Mouse (Mus musculus) retina, postnatal 7 days (tissue): ENCODE measurements at regions not wholly inside any gene's neighbourhood (a gene's known extent, or its start where the extent isn't known, plus 50 kb on each side); places are given as distances from the start of the nearest gene placed in this dataset.

Source experiments
- DNase-seq: peaks from one replicate; pipeline ENCODE4 v3.0.0-alpha.2; 2012; ENCODE audit warnings: low read depth, low spot score

- peak; percentile 49 for DNase-seq
Measured at GRCm38 (mm10) chr8:27677143-27678106, 230.0 kb downstream of the Poteg start.

- DNase-seq, result peak; percentile 38
Measured at GRCm38 (mm10) chr8:27679164-27679563, 231.7 kb downstream of the Poteg start.

DNA sequence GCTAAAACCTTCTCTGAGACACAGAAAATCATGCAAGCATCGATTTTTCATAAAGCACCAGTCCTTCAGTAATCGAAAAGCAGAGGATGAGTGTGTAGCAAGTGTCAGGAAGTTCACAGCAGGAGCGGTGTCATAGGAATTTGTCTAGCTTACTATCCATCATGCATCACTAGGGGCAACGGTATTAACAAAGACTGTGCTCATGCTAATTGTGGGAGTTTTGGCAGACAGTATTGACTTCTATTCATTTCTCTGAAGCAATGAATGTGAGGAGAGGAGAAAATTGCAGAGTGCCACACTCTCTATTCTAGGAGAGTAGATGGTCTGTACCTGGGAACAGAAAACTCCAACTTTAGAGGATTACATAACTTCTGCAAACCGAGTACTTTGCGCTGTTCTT, 274.5 kb downstream of the Poteg start:
- DNase-seq, result no peak

DNA sequence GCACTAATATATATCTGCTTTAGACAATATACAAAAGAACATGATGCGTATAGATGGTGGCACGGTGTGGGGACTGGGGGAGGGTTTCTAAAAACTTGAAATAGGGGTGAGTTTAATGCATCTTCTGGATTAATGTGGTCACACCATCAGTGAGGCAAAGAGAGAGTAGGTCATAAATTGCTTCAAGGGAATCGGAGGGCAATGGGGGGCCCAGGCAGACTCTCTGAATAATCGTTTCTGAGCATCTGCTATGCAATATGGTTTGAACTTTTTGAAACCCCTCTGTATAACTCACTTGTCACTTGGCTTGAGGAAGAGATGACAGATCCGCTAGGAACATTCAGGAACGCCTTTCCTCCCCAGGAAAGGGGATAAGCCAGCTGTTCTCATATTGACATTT, 322.8 kb downstream of the Poteg start:
- no peak for DNase-seq

GRCm38 (mm10) chr8:27770803-27771202, 323.3 kb downstream of the Poteg start:
- no peak for DNase-seq

GRCm38 (mm10) chr8:27771250-27771649, 323.8 kb downstream of the Poteg start:
- no peak for DNase-seq

GRCm38 (mm10) chr8:27778982-27779381, 331.5 kb downstream of the Poteg start:
- no peak for DNase-seq
